Mouse (Mus musculus): Measurements from ENCODE around the gene Csf1. TPM values are rescaled to one million over a fixed set of nuclear protein-coding genes. Genes with fewer than 3 reads are reported as not detected.

The Csf1 gene
- polyA plus RNA-seq, 1 experiment from 2014 or later: 8.0 TPM

DNA sequence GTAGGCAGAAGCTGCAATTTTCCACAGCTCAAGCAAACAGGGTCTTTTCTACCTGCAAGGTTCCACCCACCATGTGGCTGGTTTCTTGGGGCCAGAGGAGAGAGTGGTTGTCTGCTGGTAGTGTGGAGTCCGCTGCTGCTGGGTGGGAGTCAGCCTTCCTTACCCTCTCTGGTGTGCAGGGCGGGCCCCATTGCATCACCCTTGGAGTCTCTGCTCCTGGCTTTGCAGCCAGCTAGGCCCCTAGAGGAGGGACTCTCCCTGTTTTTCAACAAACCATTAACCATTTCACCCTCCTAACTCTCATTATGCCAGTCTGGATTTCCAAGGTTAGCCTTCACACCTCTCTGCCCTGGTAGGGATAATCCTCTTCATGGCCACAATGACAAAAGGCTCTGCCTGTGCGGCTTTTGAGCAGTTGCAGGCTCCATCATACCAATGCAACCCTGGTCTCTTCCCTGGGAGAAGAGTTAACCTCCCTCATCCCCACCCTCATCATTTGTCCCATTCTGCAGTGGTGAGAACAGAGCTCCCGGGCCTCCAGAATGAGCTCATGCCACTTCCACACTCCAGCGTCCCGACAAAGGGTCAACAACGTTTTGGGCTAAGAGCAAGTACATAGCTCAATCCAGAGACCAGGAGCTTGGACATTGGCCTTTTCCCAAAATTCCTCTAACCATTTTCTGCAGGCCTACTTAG, 56.4 kb downstream of the Csf1 start:
- H3K4me3 ChIP-seq (ENCODE audit: low read length): no peak overlapping the region
- H3K36me3 ChIP-seq (ENCODE audit: control insufficient read depth, insufficient read depth, low read length): no peaks in the 10 kb centered on the region
- ATAC-seq: no peak
- no peaks in the 10 kb centered on the region for H3K9me3 ChIP-seq (ENCODE audit: control insufficient read depth, low read length)
- WGBS: 88% methylated on average over 7 of the region's 7 CpGs
- H3K27me3 ChIP-seq (replicated peaks; ENCODE audit: control insufficient read depth, insufficient read depth, low read length): no peaks in the 10 kb centered on the region; the same call in 1 of the 2 replicates
- no peak overlapping the region for H3K4me2 ChIP-seq (ENCODE audit: low read length)
- H3K27ac ChIP-seq (ENCODE audit: low read depth, low read length): no peak overlapping the region
- no peaks in the 10 kb centered on the region for H3K4me1 ChIP-seq (ENCODE audit: control insufficient read depth, insufficient read depth, low read depth, low read length)
- H3K9ac ChIP-seq (ENCODE audit: low read depth, low read length): no peak overlapping the region

DNA sequence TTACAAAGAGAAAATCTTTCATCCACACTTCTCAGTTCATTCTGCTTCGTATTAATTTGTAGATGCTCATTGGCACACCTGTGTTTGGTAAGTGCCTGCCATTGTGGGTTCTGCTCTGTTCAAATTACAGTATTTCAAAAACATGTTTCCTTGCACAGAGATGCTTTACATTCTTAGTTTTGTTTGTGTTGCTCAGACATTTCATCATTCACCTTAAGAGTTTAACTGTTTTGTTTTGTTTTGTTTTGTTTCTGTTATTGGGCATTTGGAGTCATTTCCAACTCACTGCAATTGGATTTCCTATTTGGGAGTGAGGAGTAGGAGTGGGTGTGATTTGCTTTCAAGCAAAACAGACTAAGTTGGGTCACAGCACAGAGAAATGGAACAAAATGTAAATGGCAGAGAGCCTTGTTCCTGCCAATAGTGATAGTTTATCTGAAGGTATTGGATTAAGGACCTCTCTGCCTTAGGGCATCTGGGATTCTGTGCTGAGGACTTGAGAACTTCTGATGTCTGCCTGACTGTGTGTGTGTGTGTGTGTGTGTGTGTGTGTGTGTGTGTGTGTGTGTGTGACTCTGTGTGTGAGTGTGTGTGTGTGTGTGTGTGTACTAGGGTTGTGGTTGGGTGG, 58.4 kb downstream of the Csf1 start:
- Histone ChIP-seq H3K4me3 (ENCODE audit: low read length) (no peak overlapping the region), H3K9ac (ENCODE audit: low read depth, low read length) (no peak overlapping the region), H3K27me3 (replicated peaks; ENCODE audit: control insufficient read depth, insufficient read depth, low read length) (no peaks in the 10 kb centered on the region; the same call in 1 of the 2 replicates), H3K36me3 (ENCODE audit: control insufficient read depth, insufficient read depth, low read length) (no peaks in the 10 kb centered on the region), H3K4me2 (ENCODE audit: low read length) (no peak overlapping the region), H3K4me1 (ENCODE audit: control insufficient read depth, insufficient read depth, low read depth, low read length) (peaks cover under 1% of the 10 kb centered on the region), H3K9me3 (ENCODE audit: control insufficient read depth, low read length) (no peaks in the 10 kb centered on the region), H3K27ac (ENCODE audit: low read depth, low read length) (no peak overlapping the region)
- WGBS: 88% methylated on average over 1 of the region's 1 CpGs
- ATAC-seq: no peak

- no peak overlapping the region for H3K9ac ChIP-seq (ENCODE audit: low read depth, low read length)
- no peaks in the 10 kb centered on the region for H3K9me3 ChIP-seq (ENCODE audit: control insufficient read depth, low read length)
- H3K36me3 ChIP-seq (ENCODE audit: control insufficient read depth, insufficient read depth, low read length): no peaks in the 10 kb centered on the region
- WGBS: 83% methylated on average over 2 of the region's 2 CpGs
- ATAC-seq: no peak
- peaks cover 4% of the 10 kb centered on the region for H3K4me1 ChIP-seq (ENCODE audit: control insufficient read depth, insufficient read depth, low read depth, low read length)
- H3K4me3 ChIP-seq (ENCODE audit: low read length): no peak overlapping the region
- no peak overlapping the region for H3K27ac ChIP-seq (ENCODE audit: low read depth, low read length)
- no peaks in the 10 kb centered on the region; the same call in 1 of the 2 replicates for H3K27me3 ChIP-seq (replicated peaks; ENCODE audit: control insufficient read depth, insufficient read depth, low read length)
- no peak overlapping the region for H3K4me2 ChIP-seq (ENCODE audit: low read length)
Observed at GRCm38 (mm10) chr3:107700625-107701024, 59.6 kb downstream of the Csf1 start.

GRCm38 (mm10) chr3:107696910-107697309, 63.4 kb downstream of the Csf1 start:
- no peaks in the 10 kb centered on the region; the same call in 1 of the 2 replicates for H3K27me3 ChIP-seq (replicated peaks; ENCODE audit: control insufficient read depth, insufficient read depth, low read length)
- peak overlapping the region; percentile 79 for H3K4me3 ChIP-seq (ENCODE audit: low read length)

GRCm38 (mm10) chr3:107695948-107696881, 64.1 kb downstream of the Csf1 start, which contains the start of gene Ahcyl1:
Ahcyl1 (minus strand) TSS chr3:107696560.
- Histone ChIP-seq H3K4me2 (ENCODE audit: low read length) (peak within 1 kb of the TSS; percentile 87), H3K36me3 (ENCODE audit: control insufficient read depth, insufficient read depth, low read length) (no peaks in the 10 kb centered on the region), H3K4me3 (ENCODE audit: low read length) (peak within 1 kb of the TSS; percentile 79), H3K27ac (ENCODE audit: low read depth, low read length) (peak within 1 kb of the TSS; percentile 95), H3K27me3 (replicated peaks; ENCODE audit: control insufficient read depth, insufficient read depth, low read length) (no peaks in the 10 kb centered on the region; the same call in 1 of the 2 replicates), H3K4me1 (ENCODE audit: control insufficient read depth, insufficient read depth, low read depth, low read length) (peaks cover 30% of the 10 kb centered on the region), H3K9me3 (ENCODE audit: control insufficient read depth, low read length) (no peaks in the 10 kb centered on the region), H3K9ac (ENCODE audit: low read depth, low read length) (peak within 1 kb of the TSS; percentile 92)
- under 1% methylated on average over 93 of the region's 93 CpGs for WGBS
- peak; percentile 99 for ATAC-seq

More at GRCm38 (mm10) chr3:107696910-107697309, 63.4 kb downstream of the Csf1 start:
- H3K4me2 ChIP-seq (ENCODE audit: low read length): peak overlapping the region; percentile 47
- peak overlapping the region; percentile 44; the same call in 1 of the 2 replicates for H3K9ac ChIP-seq (ENCODE audit: low read depth, low read length)
- H3K36me3 ChIP-seq (ENCODE audit: control insufficient read depth, insufficient read depth, low read length): no peaks in the 10 kb centered on the region
- WGBS: 42% methylated on average over 3 of the region's 3 CpGs
- H3K4me1 ChIP-seq (ENCODE audit: control insufficient read depth, insufficient read depth, low read depth, low read length): peaks cover 25% of the 10 kb centered on the region
- no peak overlapping the region for H3K27ac ChIP-seq (ENCODE audit: low read depth, low read length)
- no peaks in the 10 kb centered on the region for H3K9me3 ChIP-seq (ENCODE audit: control insufficient read depth, low read length)
- ATAC-seq: no peak

- Histone ChIP-seq H3K9ac (ENCODE audit: low read depth, low read length) (peak overlapping the region; percentile 92), H3K9me3 (ENCODE audit: control insufficient read depth, low read length) (no peaks in the 10 kb centered on the region), H3K4me1 (ENCODE audit: control insufficient read depth, insufficient read depth, low read depth, low read length) (peaks cover 39% of the 10 kb centered on the region), H3K27ac (ENCODE audit: low read depth, low read length) (peak overlapping the region; percentile 95), H3K4me2 (ENCODE audit: low read length) (peak overlapping the region; percentile 87), H3K36me3 (ENCODE audit: control insufficient read depth, insufficient read depth, low read length) (no peaks in the 10 kb centered on the region), H3K4me3 (ENCODE audit: low read length) (peak overlapping the region; percentile 79), H3K27me3 (replicated peaks; ENCODE audit: control insufficient read depth, insufficient read depth, low read length) (no peaks in the 10 kb centered on the region)
- ATAC-seq: no peak
- WGBS: 3% methylated on average over 16 of the region's 16 CpGs
Observed at GRCm38 (mm10) chr3:107695219-107695947, 64.9 kb downstream of the Csf1 start.

GRCm38 (mm10) chr3:107694256-107694900, 65.9 kb downstream of the Csf1 start:
- Histone ChIP-seq H3K4me1 (ENCODE audit: control insufficient read depth, insufficient read depth, low read depth, low read length) (peaks cover 46% of the 10 kb centered on the region), H3K27me3 (replicated peaks; ENCODE audit: control insufficient read depth, insufficient read depth, low read length) (no peaks in the 10 kb centered on the region), H3K36me3 (ENCODE audit: control insufficient read depth, insufficient read depth, low read length) (no peaks in the 10 kb centered on the region), H3K9ac (ENCODE audit: low read depth, low read length) (peak overlapping the region; percentile 92), H3K4me3 (ENCODE audit: low read length) (peak overlapping the region; percentile 79), H3K4me2 (ENCODE audit: low read length) (peak overlapping the region; percentile 87), H3K27ac (ENCODE audit: low read depth, low read length) (peak overlapping the region; percentile 39; the same call in 1 of the 2 replicates), H3K9me3 (ENCODE audit: control insufficient read depth, low read length) (no peaks in the 10 kb centered on the region)
- no peak for ATAC-seq
- 47% methylated on average over 2 of the region's 2 CpGs for WGBS
